Mouse (Mus musculus): ENCODE data around the gene Gm648.
"Not testable (repeated sequence)": the region's sequence is repeated elsewhere in the genome, so short reads cannot be mapped to it uniquely, and the experiment has no call there.

Gm648 gene

GRCm38 (mm10) chrX:56549506-56549905, at the start of gene Gm648:
TSS of gene Gm648 (minus strand) at chrX:56549606.
- no peak for DNase-seq (ENCODE audit: low spot score)

- peak; percentile 97 for DNase-seq (ENCODE audit: low spot score)
Observed at GRCm38 (mm10) chrX:56597887-56598640, 48.7 kb upstream of the Gm648 start, which contains the start of gene Mmgt1. TSS of gene Mmgt1 (minus strand) at chrX:56598069.

GRCm38 (mm10) chrX:56597219-56597886, 47.9 kb upstream of the Gm648 start:
- peak; percentile 69 for DNase-seq (ENCODE audit: low spot score)

- DNase-seq (ENCODE audit: low spot score) = no peak
Observed at GRCm38 (mm10) chrX:56578200-56578599, 28.8 kb upstream of the Gm648 start.

GRCm38 (mm10) chrX:56572465-56572864, 23.1 kb upstream of the Gm648 start:
- peak; percentile 22 for DNase-seq (ENCODE audit: low spot score)

- no peak for DNase-seq (ENCODE audit: low spot score)
Observed at GRCm38 (mm10) chrX:56553584-56553983, 4.2 kb upstream of the Gm648 start.

GRCm38 (mm10) chrX:56537162-56537561, 12.2 kb downstream of the Gm648 start:
- peak; percentile 54 for DNase-seq (ENCODE audit: low spot score)

GRCm38 (mm10) chrX:56531266-56531665, 18.1 kb downstream of the Gm648 start:
- peak; percentile 69 for DNase-seq (ENCODE audit: low spot score)

GRCm38 (mm10) chrX:56524442-56524841, 25.0 kb downstream of the Gm648 start, which contains the start of gene Gm10477:
TSS of gene Gm10477 (plus strand) at chrX:56524742.
- not testable (repeated sequence) for DNase-seq (ENCODE audit: low spot score)

- no peak for DNase-seq (ENCODE audit: low spot score)
Observed at GRCm38 (mm10) chrX:56497241-56497640, 52.2 kb downstream of the Gm648 start.

Measured in adipocyte (in vitro differentiated cells).